17 mouse cellular contexts compared by ENCODE assay signal in the genomic region with DNA sequence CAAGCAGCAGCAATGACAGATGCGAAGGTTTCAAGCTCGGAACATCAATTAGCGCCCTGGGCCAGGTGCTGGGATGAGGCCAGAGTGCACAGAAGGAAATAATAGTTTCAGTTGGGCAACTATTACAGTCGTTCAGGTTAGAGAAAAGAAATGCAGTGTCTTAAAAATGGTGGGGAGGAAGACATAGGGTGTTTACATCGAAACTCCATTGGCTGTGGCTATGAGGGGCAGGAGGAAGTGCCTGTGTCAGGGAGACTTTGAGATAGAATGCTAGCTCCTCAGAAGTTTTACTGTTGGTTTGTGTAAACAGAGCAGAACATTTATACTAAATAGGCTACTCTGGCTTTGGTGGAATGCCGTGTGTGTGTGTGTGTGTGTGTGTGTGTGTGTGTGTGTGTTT. TPM values are rescaled to one million over a fixed set of nuclear protein-coding genes. Genes with fewer than 3 reads are reported as not detected.
DNase-seq lines count a peak whose midpoint lies in the region; ATAC-seq and TF ChIP-seq lines count a peak whose summit lies in the region.
"Had no signal": no experiment of that assay in that cellular context is flagged by ENCODE, and none has a peak within 500 bp of the region (broad histone marks: within the 10 kb centered on the region; RNA-seq: fewer than 3 reads in every experiment).

No protein-coding gene starts in this region.

- TF ChIP-seq POLR2A in bone marrow, adult 2 months (IDR thresholded peaks at IDR 0.05; ENCODE audit: borderline replicate concordance, control insufficient read depth, low read depth, low read length), result no peak

- H3K9ac ChIP-seq in limb, embryonic 13.5 days, result no peak overlapping the region
- H3K9ac ChIP-seq: limb, embryonic 15.5 days had no signal

- H3K36me3 ChIP-seq in limb, embryonic 13.5 days, result no peaks in the 10 kb centered on the region
- no peaks in the 10 kb centered on the region for H3K36me3 ChIP-seq in limb, embryonic 10.5 days
- H3K36me3 ChIP-seq: limb, embryonic 15.5 days had no signal

- H3K27ac ChIP-seq in limb, embryonic 13.5 days, result no peak overlapping the region
- no peak overlapping the region for H3K27ac ChIP-seq in limb, embryonic 10.5 days
- H3K27ac ChIP-seq in bone marrow, adult 2 months (ENCODE audit: control insufficient read depth, insufficient read depth, low read depth, low read length, poor library complexity), result peak overlapping the region; percentile 71; the same call in 1 of the 2 replicates
- H3K27ac ChIP-seq: limb, embryonic 15.5 days had no signal

- H3K4me2 ChIP-seq in limb, embryonic 13.5 days (replicated peaks), result peak overlapping the region; percentile 75

- peaks cover 14% of the 10 kb centered on the region for H3K4me1 ChIP-seq in limb, embryonic 13.5 days
- peaks cover 14% of the 10 kb centered on the region for H3K4me1 ChIP-seq in limb, embryonic 10.5 days
- no peaks in the 10 kb centered on the region; the same call in 1 of the 2 replicates for H3K4me1 ChIP-seq in bone marrow, adult 2 months (ENCODE audit: control insufficient read depth, insufficient read depth, low read length)

- H3K9me3 ChIP-seq in limb, embryonic 13.5 days, result no peaks in the 10 kb centered on the region
- no peaks in the 10 kb centered on the region for H3K9me3 ChIP-seq in limb, embryonic 10.5 days (replicated peaks)
- H3K9me3 ChIP-seq: limb, embryonic 15.5 days had no signal

- intact Hi-C loops in heart, postnatal 36 days (cut with DNase I), result no loop called here

- no peak overlapping the region for H3K4me3 ChIP-seq in limb, embryonic 13.5 days
- no peak overlapping the region for H3K4me3 ChIP-seq in limb, embryonic 10.5 days
- H3K4me3 ChIP-seq in bone marrow, adult 2 months (replicated peaks; ENCODE audit: control insufficient read depth, low read depth, low read length), result no peak overlapping the region
- H3K4me3 ChIP-seq: erythroblast, embryonic 14.5 days had no signal

- no peaks in the 10 kb centered on the region for H3K27me3 ChIP-seq in limb, embryonic 13.5 days
- H3K27me3 ChIP-seq in limb, embryonic 10.5 days (ENCODE audit: low read depth, poor library complexity, severe bottlenecking), result no peaks in the 10 kb centered on the region
- H3K27me3 ChIP-seq: limb, embryonic 15.5 days had no signal

- no peak for ATAC-seq in limb, embryonic 13.5 days (ENCODE audit: low FRiP score, low read depth)
- peak; percentile 27; the same call in 1 of the 2 replicates for ATAC-seq in neutrophil, adult 5-6 weeks (ENCODE audit: extremely low read depth, insufficient number of reproducible peaks, low FRiP score, poor library complexity, severe bottlenecking)
- ATAC-seq: lung, postnatal 0 days had no signal

- TF ChIP-seq CTCF in bone marrow, adult 2 months (IDR thresholded peaks at IDR 0.05; ENCODE audit: control insufficient read depth, insufficient read depth, low read length), result no peak

- no peak for DNase-seq in limb, embryonic 10.5 days (ENCODE audit: low spot score)
- DNase-seq in induced T-regulatory cell, adult 2 months (ENCODE audit: low read depth), result peak; percentile 27
- DNase-seq in urinary bladder, adult 18-20 months (ENCODE audit: low spot score in 2 of 2), result no peak
- DNase-seq in heart, postnatal 36 days, result no peak
- DNase-seq: adrenal gland, adult 2 months; cerebellum, adult 8-10 months; gastrocnemius, postnatal 10 days; heart, postnatal 4 days; kidney, adult 2 months; kidney, postnatal 4 days; thymus, adult 18-20 months had no signal

- 78% methylated on average over 6 of the region's 6 CpGs for WGBS in limb, embryonic 13.5 days
- 77% methylated on average over 6 of the region's 6 CpGs for WGBS in limb, embryonic 10.5 days
- 53% methylated on average over 6 of the region's 6 CpGs for WGBS in bone marrow, adult 2 months

RNA-seq across cellular contexts. Expression of a gene that starts 2.0 kb away (rescaled TPM):
- 18.9 and 19.7 TPM in 2 replicates for polyA plus RNA-seq in limb, embryonic 13.5 days (2015; fragmentation: Nextera tagmentation; extraction: Ambion mirVana)
- 20.0 and 23.9 TPM in 2 replicates for polyA plus RNA-seq in limb, embryonic 10.5 days (2016; fragmentation: Nextera tagmentation; extraction: Ambion mirVana)
- polyA plus RNA-seq in bone marrow, adult 2 months (2011; ENCODE audit: insufficient read depth, insufficient read length, low replicate concordance, missing spikeins), result 5.6 and 6.4 TPM in 2 replicates
- 1.7 and 1.8 TPM in 2 replicates for total RNA-seq in neutrophil, adult 5-6 weeks (2017)
- 10 to 100 TPM; 14.7 TPM for total RNA-seq in heart, postnatal 36 days (2021)

RNA-seq across cellular contexts. Expression of a gene that starts 2.3 kb away (rescaled TPM):
- 24.4 and 25.5 TPM in 2 replicates for polyA plus RNA-seq in limb, embryonic 13.5 days (2015; fragmentation: Nextera tagmentation; extraction: Ambion mirVana)
- 16.9 and 22.2 TPM in 2 replicates for polyA plus RNA-seq in limb, embryonic 10.5 days (2016; fragmentation: Nextera tagmentation; extraction: Ambion mirVana)
- 6.5 and 12.3 TPM in 2 replicates for polyA plus RNA-seq in bone marrow, adult 2 months (2011; ENCODE audit: insufficient read depth, insufficient read length, low replicate concordance, missing spikeins)
- 71.6 and 74.3 TPM in 2 replicates for total RNA-seq in neutrophil, adult 5-6 weeks (2017)
- total RNA-seq in heart, postnatal 36 days (2021), result 1 to 10 TPM; 5.8 to 6.9 TPM

RNA-seq across cellular contexts. Expression of a gene that starts 19.2 kb away (rescaled TPM):
- polyA plus RNA-seq in limb, embryonic 13.5 days (2015; fragmentation: Nextera tagmentation; extraction: Ambion mirVana), result 1.2 and 1.5 TPM in 2 replicates
- 0.48 and 0.85 TPM in 2 replicates for polyA plus RNA-seq in limb, embryonic 10.5 days (2016; fragmentation: Nextera tagmentation; extraction: Ambion mirVana)
- polyA plus RNA-seq in bone marrow, adult 2 months (2011; ENCODE audit: insufficient read depth, insufficient read length, low replicate concordance, missing spikeins), result not detected in 2 replicates
- not detected in 2 replicates for total RNA-seq in neutrophil, adult 5-6 weeks (2017)
- total RNA-seq in heart, postnatal 36 days (2021), result under 1 TPM in 1 of 2 experiments, not detected in 1; 0.46 TPM
- polyA plus RNA-seq: erythroblast, embryonic 14.5 days had no signal
